Mouse (Mus musculus) gastrocnemius, postnatal 36 days (tissue): ENCODE results near the gene Ppp1r17. TPM values are rescaled to one million over a fixed set of nuclear protein-coding genes. Genes with fewer than 3 reads are reported as not detected.

Source experiments
- DNase-seq, 2 experiments: peaks; one replicate each; pipeline ENCODE4 v3.0.0; 2022
- intact Hi-C: fragments of 180-260 bp; cut with DNase I; formaldehyde crosslinking; loops from one replicate; pipeline ENCODE4 v1.15.1; 2025
- long read RNA-seq, 2 experiments: library from polyadenylated mRNA; stranded (forward); transcript quantifications; one replicate each; pipeline ENCODE4 v2.0.0; 2021
- total RNA-seq, 2 experiments: library from RNA; stranded (reverse); gene quantifications; 2 replicates each; pipeline ENCODE4 v1.2.3; 2021

The Ppp1r17 gene
- not detected for total RNA-seq
- long read RNA-seq, experiment 1: 0 reads
- long read RNA-seq, experiment 2: 0 reads

- intact Hi-C loops: no loop called here
- DNase-seq: no peak
Observed at GRCm38 (mm10) chr6:56017291-56017994, at the start of gene Ppp1r17. TSS of gene Ppp1r17 (plus strand) at chr6:56017497.

DNA sequence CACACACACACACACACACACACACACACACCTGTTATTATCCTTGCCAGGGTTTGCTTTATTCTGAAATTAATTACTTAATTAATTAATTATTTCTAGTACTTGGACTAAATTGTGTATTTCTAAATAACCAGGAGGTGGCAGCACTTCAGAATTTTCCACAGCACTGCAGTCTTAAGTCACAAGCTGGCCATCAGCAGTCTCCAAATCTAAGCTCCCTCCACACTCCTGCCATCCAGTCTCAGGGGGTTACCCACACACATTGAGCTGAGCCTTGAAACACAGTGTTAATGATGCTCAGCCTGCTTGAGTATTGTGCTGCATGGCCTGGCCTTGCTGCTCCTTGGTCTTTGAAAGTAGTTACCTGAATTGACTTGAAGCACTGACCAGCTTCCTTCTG is 44.3 kb upstream of the Ppp1r17 start:
- intact Hi-C loops: loop anchor here (5.0 kb wide), 1 partner anchor 79 kb away; no protein-coding TSS in a partner anchor
- DNase-seq: no peak

GRCm38 (mm10) chr6:55979766-55980165 is 37.5 kb upstream of the Ppp1r17 start:
- intact Hi-C loops: no loop called here
- DNase-seq: no peak

GRCm38 (mm10) chr6:56008711-56009110 is 8.6 kb upstream of the Ppp1r17 start:
- no peak for DNase-seq
- intact Hi-C loops: no loop called here

DNA sequence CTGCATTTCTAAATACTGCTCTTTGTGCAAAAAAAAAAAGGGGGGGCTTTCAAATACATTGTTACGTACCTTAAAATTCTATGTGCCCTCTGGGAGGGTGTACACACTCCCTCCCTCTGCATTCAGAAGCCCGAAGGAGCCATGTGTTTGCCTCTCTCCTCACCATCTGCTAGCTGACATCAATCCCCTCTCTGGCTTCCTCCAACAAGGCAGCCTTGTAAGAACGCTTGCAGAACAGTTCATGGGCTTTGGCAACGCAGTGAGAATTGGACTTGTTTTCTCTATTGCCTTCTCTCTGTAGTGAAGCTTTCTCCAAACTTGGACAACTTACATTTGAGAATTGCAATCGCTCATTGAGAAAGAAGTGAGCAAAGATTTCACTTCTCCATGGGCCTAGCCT is 4.9 kb upstream of the Ppp1r17 start:
- DNase-seq: no peak
- intact Hi-C loops: no loop called here

DNA sequence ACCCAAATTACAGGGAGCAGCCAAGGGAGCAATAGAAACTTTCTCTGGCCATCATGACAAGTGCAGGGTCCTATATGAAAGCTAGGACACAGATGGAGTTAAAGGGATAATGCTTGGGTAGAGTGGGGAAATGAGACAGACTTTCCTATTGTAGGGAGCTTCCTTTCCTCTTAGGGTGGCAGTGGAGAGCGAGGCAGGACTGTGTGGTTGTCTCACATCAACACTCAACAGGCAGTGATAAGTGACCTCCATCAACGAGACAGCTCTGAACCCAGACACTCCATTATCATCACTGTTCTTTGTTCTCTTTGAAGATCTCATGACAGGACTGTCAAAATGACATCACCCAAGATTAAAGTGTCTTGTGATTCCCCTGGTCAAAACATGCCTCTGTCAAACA is 2.3 kb downstream of the Ppp1r17 start:
- intact Hi-C loops: no loop called here
- DNase-seq: no peak

DNA sequence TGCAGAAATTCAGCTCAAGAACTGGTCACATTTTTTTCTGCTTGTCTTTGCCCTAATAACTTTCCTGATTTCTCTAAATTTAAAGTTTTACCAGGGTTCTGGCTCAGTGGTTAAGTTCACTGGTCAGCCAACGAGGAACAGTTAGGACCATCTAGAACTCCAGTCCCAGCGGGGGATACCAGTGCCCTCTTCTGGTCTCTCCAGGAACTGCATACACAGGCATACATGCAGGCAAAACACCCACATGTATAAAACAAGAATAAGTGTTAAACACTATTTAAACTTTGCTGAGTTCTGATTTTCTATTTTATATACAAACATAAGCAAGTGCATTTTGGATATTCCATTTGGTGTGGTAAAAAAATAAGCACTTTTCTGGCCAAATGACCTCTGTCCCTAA is 8.2 kb downstream of the Ppp1r17 start:
- DNase-seq: no peak
- intact Hi-C loops: no loop called here

GRCm38 (mm10) chr6:56027318-56027717 is 10.0 kb downstream of the Ppp1r17 start:
- no peak for DNase-seq
- intact Hi-C loops: no loop called here

GRCm38 (mm10) chr6:56027966-56028365 is 10.7 kb downstream of the Ppp1r17 start:
- DNase-seq: no peak
- intact Hi-C loops: no loop called here

- intact Hi-C loops: no loop called here
- DNase-seq: no peak
Observed at GRCm38 (mm10) chr6:56029986-56030385, 12.7 kb downstream of the Ppp1r17 start.

- intact Hi-C loops: no loop called here
- DNase-seq: no peak
Observed at GRCm38 (mm10) chr6:56032231-56032630, 14.9 kb downstream of the Ppp1r17 start.

DNA sequence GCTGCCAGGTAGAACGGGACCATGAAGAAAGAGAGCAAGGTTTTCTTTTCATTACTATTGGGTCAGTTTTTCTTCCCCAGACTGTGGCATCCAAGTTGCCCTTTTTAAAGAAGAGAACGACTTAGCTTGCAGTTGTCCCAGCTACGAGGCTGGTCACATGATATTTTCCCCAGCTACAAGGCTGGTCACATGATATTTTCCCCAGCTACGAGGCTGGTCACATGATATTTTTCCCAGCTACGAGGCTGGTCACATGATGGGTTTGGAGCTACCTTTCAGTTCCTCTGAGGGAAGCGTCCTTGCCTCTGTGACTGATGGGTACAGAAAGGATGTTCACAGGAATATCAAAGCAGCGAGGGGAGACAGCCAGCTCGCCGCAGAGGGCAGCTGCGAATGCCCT is 17.8 kb downstream of the Ppp1r17 start:
- no peak for DNase-seq

GRCm38 (mm10) chr6:56039476-56040055 is 22.3 kb downstream of the Ppp1r17 start:
- no peak for DNase-seq
- intact Hi-C loops: no loop called here

More for the DNA sequence above, 17.8 kb downstream of the Ppp1r17 start:
- intact Hi-C loops: no loop called here

DNA sequence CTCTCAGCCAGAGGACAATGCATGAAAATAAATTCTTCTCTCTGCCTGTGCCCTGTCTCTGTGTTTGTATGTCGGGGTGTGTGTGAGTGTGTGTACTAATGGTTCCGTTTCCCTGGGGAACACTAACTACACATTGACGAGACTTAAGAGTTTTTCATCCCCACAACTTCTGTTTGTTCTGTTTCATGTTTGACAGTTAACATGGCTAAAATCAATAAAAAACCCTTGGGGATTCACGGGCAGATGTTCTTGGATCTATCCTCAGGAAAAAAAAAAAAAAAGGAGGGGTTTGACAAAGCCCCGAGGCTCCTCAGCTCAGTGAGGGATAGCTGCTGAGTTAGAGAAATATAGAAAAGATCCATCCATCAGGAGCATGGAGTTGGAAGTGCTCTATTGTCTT is 27.0 kb downstream of the Ppp1r17 start:
- intact Hi-C loops: no loop called here
- DNase-seq: no peak

DNA sequence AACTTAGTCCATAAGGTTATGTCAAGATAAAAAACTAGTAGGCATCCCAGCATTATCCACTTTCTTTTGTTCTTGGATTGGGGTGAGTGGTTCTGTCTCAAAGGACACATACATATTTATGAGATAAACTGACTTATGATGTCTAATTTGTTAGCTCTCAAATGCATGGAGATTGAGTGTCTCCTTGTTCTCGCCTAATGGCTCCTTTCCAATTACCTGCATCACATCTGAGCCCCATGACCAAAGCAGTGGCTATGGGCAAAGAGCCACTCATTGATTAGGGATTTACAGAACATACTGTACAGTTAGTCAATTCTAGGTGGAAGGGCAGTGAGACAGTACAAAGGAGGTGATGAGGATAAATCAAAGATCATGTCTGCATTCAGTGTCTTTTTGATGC is 27.4 kb downstream of the Ppp1r17 start:
- intact Hi-C loops: no loop called here
- DNase-seq: no peak

DNA sequence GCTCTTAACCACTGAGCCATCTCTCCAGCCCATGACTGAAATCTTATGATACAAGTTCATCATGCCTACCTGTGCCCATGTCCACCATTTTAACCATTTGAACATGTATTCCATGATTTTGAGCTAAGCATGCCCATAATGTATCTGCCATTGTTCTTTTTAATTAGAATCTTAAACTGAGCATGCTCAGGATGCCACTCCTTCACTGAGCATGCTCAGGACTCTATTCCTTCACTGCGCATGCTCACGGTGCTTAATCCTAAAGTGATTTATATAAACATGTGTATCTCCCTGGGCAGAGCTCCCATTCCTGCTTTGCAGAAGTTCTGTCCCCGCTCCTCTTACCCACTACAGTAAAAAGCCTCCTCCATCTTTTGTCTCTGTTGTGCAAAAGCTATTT is 31.3 kb downstream of the Ppp1r17 start:
- intact Hi-C loops: no loop called here
- no peak for DNase-seq

DNA sequence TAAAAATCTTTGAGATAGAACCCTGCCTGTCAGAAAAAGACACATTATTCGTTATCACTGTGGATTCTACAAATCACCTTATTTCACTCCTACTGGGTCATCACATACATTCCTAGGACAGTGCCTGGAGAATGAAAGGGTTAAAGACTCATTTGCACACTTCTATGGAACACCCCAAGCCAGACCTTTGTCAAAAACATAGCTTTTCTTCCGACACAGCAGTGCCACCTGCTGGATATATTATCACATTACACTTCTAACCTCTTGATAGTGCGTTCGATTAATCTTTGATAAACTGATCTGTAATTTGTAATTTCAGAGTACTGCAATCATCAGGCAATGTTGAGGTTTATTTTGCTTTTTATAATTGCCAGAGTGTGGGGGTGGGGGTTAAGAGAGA is 31.8 kb downstream of the Ppp1r17 start:
- DNase-seq: no peak
- intact Hi-C loops: no loop called here

DNA sequence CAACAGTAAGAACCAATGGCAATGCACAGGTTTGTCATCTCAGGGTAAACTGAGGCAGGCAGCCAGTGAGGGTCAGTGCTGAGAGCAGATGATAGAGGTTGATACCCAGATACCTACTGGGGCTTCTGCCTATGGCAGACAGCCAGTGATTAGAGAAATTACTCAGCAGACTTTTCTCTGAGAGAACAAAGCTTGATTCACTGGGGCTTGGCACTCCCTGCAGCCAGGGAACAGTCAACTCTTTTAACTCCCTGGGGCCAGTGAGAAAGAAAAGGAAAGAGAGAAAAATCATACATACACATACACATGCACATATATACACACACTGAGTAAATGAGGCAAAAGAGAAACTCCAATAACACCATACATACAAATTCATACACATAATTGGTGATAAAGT is 46.4 kb downstream of the Ppp1r17 start:
- intact Hi-C loops: loop anchor here (10.0 kb wide), 1 partner anchor 631 kb away; no protein-coding TSS in a partner anchor
- no peak for DNase-seq

- intact Hi-C loops: loop anchor here (2.0 to 10.0 kb wide), 4 partner anchors 378 to 628 kb away; no protein-coding TSS in a partner anchor
- no peak for DNase-seq
Observed at GRCm38 (mm10) chr6:56066632-56067282, 49.5 kb downstream of the Ppp1r17 start.

GRCm38 (mm10) chr6:56068516-56068915 is 51.2 kb downstream of the Ppp1r17 start:
- no peak for DNase-seq
- intact Hi-C loops: loop anchor here (5.0 to 10.0 kb wide), 2 partner anchors 539 to 626 kb away; no protein-coding TSS in a partner anchor

DNA sequence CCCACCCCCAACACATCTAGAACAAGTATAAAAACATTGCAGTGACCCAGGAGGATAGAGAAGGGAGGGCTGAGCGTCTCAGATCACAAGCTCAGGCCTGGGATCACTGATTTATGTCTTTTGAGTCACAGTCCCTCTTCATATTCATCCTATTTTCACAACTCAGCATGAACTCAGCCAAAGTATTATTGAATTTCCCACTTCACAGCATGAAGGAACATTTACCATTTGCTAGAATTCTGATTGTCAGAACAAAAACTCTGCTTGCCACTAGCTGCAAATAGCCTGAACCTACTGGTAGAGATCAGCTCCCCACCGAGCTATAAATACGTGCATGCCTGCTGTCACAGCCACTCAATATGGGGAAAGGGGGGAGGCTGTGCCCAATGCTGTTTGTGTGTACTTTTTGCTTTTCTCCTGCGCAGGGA is 59.1 kb downstream of the Ppp1r17 start:
- DNase-seq: peak in 1 of 2 experiments; percentile 12

More for the DNA sequence above, 59.1 kb downstream of the Ppp1r17 start:
- intact Hi-C loops: no loop called here
